Mouse (Mus musculus) spleen, adult 2 months (tissue): ENCODE measurements around the gene Gbf1.

Source experiments
- CTCF ChIP-seq: fragments of 200-500 bp; IDR thresholded peaks from 2 replicates; pipeline ENCODE4 v1.5.1; 2011; ENCODE audit warnings: mild to moderate bottlenecking, inconsistent platforms; ENCODE audit not compliant: insufficient read depth, insufficient read length, insufficient replicate concordance; ENCODE audit errors: extremely low read depth
- POLR2A ChIP-seq: fragments of 200-500 bp; IDR thresholded peaks from 2 replicates; pipeline ENCODE4 v1.6.1; 2011; ENCODE audit warnings: low read depth, low read length, inconsistent platforms

DNA sequence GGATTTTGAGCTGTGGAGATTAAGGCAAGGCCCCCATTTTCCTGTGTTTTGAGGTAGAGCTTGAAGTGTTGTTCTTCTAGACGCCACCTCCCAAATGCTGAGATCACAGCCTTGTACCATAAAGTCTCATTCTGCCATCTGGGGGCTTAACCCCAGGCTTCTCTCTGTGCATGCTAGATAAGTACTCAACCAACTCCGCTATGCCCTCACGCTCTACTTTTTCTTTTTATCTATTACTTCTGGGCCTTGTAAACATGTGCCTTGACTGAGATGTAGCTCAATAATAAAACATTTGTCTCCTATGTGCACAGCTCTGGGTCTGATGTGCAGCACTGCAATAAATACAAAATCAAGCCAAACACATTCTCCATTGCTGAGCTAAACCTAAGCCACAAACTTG lies 32.9 kb upstream of the Gbf1 start:
- TF ChIP-seq POLR2A (no peak), CTCF (no peak)
